Mouse (Mus musculus) large intestine, adult 2 months (tissue): ENCODE data around the gene Hbs1l. TPM values are rescaled to one million over a fixed set of nuclear protein-coding genes. Genes with fewer than 3 reads are reported as not detected.
"Not testable (repeated sequence)": the region's sequence is repeated elsewhere in the genome, so short reads cannot be mapped to it uniquely, and the experiment has no call there.

Experiments used
- DNase-seq: peaks from one replicate; pipeline ENCODE4 v3.0.0-alpha.2; 2012; ENCODE audit warnings: low read depth, low spot score
- WGBS: fragments of 180-500 bp; shearing (Covaris S2); methylation state at CpG from one replicate; pipeline ENCODE4 v1.1.7; 2018; 5-methylcytosine and 5-hydroxymethylcytosine counted together
- polyA plus RNA-seq: library from polyadenylated mRNA; depleted of rRNA; stranded (reverse); fragments of >200 nt; gene quantifications from 2 replicates; pipeline ENCODE4 v1.2.3, GENCODE M21; 2012; rRNA removed

The Hbs1l gene
- polyA plus RNA-seq, 1 experiment = 15.5 TPM

GRCm38 (mm10) chr10:21395426-21396139 lies 99.8 kb downstream of the Hbs1l start:
- WGBS = 82% methylated on average over 14 of the region's 14 CpGs
- no peak for DNase-seq

GRCm38 (mm10) chr10:21398873-21399425 lies 103.2 kb downstream of the Hbs1l start:
- DNase-seq = not testable (repeated sequence)
- 73% methylated on average over 6 of the region's 6 CpGs for WGBS

GRCm38 (mm10) chr10:21399622-21400021 lies 103.8 kb downstream of the Hbs1l start:
- WGBS = 54% methylated on average over 8 of the region's 8 CpGs

GRCm38 (mm10) chr10:21400031-21400430 lies 104.3 kb downstream of the Hbs1l start:
- no peak for DNase-seq
- 63% methylated on average over 7 of the region's 7 CpGs for WGBS

More at GRCm38 (mm10) chr10:21399622-21400021, 103.8 kb downstream of the Hbs1l start:
- no peak for DNase-seq

GRCm38 (mm10) chr10:21400453-21400852 lies 104.7 kb downstream of the Hbs1l start:
- WGBS = 72% methylated on average over 2 of the region's 2 CpGs
- DNase-seq = no peak

GRCm38 (mm10) chr10:21401259-21401658 lies 105.5 kb downstream of the Hbs1l start:
- 30% methylated on average over 4 of the region's 4 CpGs for WGBS
- DNase-seq = no peak

- DNase-seq = no peak
- WGBS = 68% methylated on average over 4 of the region's 4 CpGs
Observed at GRCm38 (mm10) chr10:21404822-21405221, 109.0 kb downstream of the Hbs1l start.

- DNase-seq = no peak
- WGBS = 76% methylated on average over 11 of the region's 11 CpGs
Observed at GRCm38 (mm10) chr10:21405707-21406534, 110.1 kb downstream of the Hbs1l start.

- DNase-seq = no peak
- WGBS = 67% methylated on average over 5 of the region's 5 CpGs
Observed at GRCm38 (mm10) chr10:21410711-21411110, 114.9 kb downstream of the Hbs1l start.

- 37% methylated on average over 6 of the region's 6 CpGs for whole genome bisulfite sequencing
- DNase-seq = no peak
Observed at GRCm38 (mm10) chr10:21411621-21412205, 115.9 kb downstream of the Hbs1l start.

- WGBS = 81% methylated on average over 4 of the region's 4 CpGs
- DNase-seq = no peak
Observed at GRCm38 (mm10) chr10:21415031-21415430, 119.3 kb downstream of the Hbs1l start.

GRCm38 (mm10) chr10:21416184-21416583 lies 120.4 kb downstream of the Hbs1l start:
- DNase-seq = no peak
- 90% methylated on average over 5 of the region's 5 CpGs for WGBS

Other genes starting within 250 kb of the Hbs1l start
- gene Myb, start 135.0 kb upstream of the Hbs1l start, polyA plus RNA-seq = 17.0 and 29.5 TPM in 2 replicates
- 0.14 TPM in 1 of 2 replicates, not detected in the other for gene Aldh8a1, start 81.3 kb downstream of the Hbs1l start, polyA plus RNA-seq